Mouse (Mus musculus) ES-Bruce4 (cell line): ENCODE measurements at regions not wholly inside any gene's neighbourhood (a gene's known extent, or its start where the extent isn't known, plus 50 kb on each side); places are given as distances from the start of the nearest gene placed in this dataset.

Experiments
- CTCF ChIP-seq: IDR thresholded peaks from one replicate; pipeline ENCODE4 v1.8.1; 2011; ENCODE audit warnings: low read depth, low read length
- EP300 ChIP-seq: IDR thresholded peaks from 2 replicates; pipeline ENCODE4 v1.6.1; 2011; ENCODE audit warnings: low read depth, low read length; ENCODE audit not compliant: insufficient read depth
- POLR2A ChIP-seq: IDR thresholded peaks from one replicate; pipeline ENCODE4 v1.8.1; 2011; ENCODE audit warnings: low read length; ENCODE audit not compliant: insufficient read depth

DNA sequence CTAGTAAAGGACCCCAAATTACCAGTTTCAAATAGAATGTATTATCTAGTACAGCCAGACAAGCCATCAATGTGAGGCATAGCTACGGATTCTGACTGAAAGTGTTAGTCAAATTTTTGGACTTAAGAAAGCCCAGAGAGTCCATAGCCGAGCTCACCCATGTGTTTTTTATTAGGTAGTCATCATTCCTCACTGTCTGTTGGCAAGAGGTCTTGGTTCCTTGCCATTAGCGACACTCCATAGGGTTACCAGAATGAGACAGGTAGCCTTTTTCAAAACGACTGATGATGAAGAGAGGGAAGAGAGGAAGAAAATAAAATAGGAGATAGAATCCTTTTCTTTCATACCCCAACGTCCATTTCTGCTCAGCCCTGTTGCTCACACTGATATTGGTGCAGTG lies 83.8 kb upstream of the Mark1 start:
- TF ChIP-seq POLR2A = no peak
- no peak for TF ChIP-seq EP300
- TF ChIP-seq CTCF = no peak
